Mouse (Mus musculus) C2C12 (cell line): Measurements from ENCODE around the gene 9930021J03Rik.

Experiments
- CEBPB ChIP-seq: IDR thresholded peaks from one replicate; pipeline ENCODE4 v1.6.1; 2011; ENCODE audit warnings: low read depth, mild to moderate bottlenecking, control low read depth, moderate library complexity
- CTCF ChIP-seq: IDR thresholded peaks from one replicate; pipeline ENCODE4 v1.5.1; 2011; ENCODE audit not compliant: control insufficient read depth, insufficient read depth, insufficient read length
- FOSL1 ChIP-seq: IDR thresholded peaks from one replicate; pipeline ENCODE4 v1.8.0; 2011; ENCODE audit warnings: mild to moderate bottlenecking, low read length; ENCODE audit not compliant: poor library complexity, insufficient read depth, severe bottlenecking
- MAX ChIP-seq: IDR thresholded peaks from one replicate; pipeline ENCODE4 v1.6.1; 2011; ENCODE audit warnings: mild to moderate bottlenecking, control low read depth
- MYOD1 ChIP-seq: IDR thresholded peaks from one replicate; pipeline ENCODE4 v1.6.1; 2011; ENCODE audit warnings: low read depth; ENCODE audit not compliant: control insufficient read depth, insufficient read length
- MYOG ChIP-seq: IDR thresholded peaks from one replicate; pipeline ENCODE4 v1.6.1; 2011; ENCODE audit not compliant: control insufficient read depth, insufficient read length; ENCODE audit errors: extremely low read depth
- USF1 ChIP-seq: IDR thresholded peaks from one replicate; pipeline ENCODE4 v1.6.1; 2011; ENCODE audit warnings: low read depth, mild to moderate bottlenecking, control low read depth, moderate library complexity

DNA sequence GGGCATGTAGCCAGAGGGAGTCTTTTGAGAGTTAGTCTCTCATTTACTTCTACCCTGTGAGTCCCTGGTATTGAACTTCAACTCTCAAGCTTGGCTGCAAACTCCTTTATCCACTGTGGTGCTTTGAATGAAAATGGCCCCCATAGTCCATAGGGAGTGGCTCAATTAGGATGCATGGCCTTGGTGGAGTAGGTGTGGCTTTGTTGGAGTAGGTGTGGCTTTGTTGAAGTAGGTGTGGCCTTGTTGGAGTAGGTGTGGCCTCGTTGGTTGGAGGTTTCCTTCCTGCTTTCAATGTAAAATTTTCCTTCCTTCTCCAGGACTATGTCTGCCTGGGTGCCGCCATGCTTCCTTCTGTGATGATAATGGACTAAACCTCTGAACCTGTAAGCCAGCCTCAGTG is 25.1 kb upstream of the 9930021J03Rik start:
- no peak for TF ChIP-seq CTCF
- no peak for TF ChIP-seq MYOD1
- no peak for TF ChIP-seq USF1
- TF ChIP-seq MAX = no peak
- TF ChIP-seq MYOG = no peak
- no peak for TF ChIP-seq CEBPB
- no peak for TF ChIP-seq FOSL1
